Mouse (Mus musculus) neural tube, embryonic 11.5 days (tissue): ENCODE results near the gene Cadm2. TPM values are rescaled to one million over a fixed set of nuclear protein-coding genes. Genes with fewer than 3 reads are reported as not detected.

ENCODE experiments used
- ATAC-seq: fragments of 200-750 bp; cut with Nextera tagmentation; 2 replicates; pipeline ENCODE4 v1.8.0; 2017; ENCODE audit warnings: moderate number of reproducible peaks, mild to moderate bottlenecking, moderate TSS enrichment, moderate library complexity; ENCODE audit not compliant: insufficient read depth, low FRiP score, low TSS enrichment
- DNase-seq: peaks from one replicate; pipeline ENCODE4 v3.0.0-alpha.2; 2015; ENCODE audit warnings: low spot score
- H3K27ac ChIP-seq: fragments of 300-500 bp; sonication (generic); 2 replicates; pipeline ENCODE4 v1.5.1; 2014; ENCODE audit warnings: low read depth, mild to moderate bottlenecking, low read length
- H3K27me3 ChIP-seq: fragments of 300-500 bp; sonication (generic); 2 replicates; pipeline ENCODE4 v1.6.1; 2014; ENCODE audit warnings: mild to moderate bottlenecking, low read length, mixed read lengths; ENCODE audit not compliant: control insufficient read depth, insufficient read depth
- H3K36me3 ChIP-seq: fragments of 300-500 bp; sonication (generic); 2 replicates; pipeline ENCODE4 v1.6.1; 2014; ENCODE audit warnings: mild to moderate bottlenecking, low read length, moderate library complexity, mixed read lengths; ENCODE audit not compliant: control insufficient read depth, insufficient read depth
- H3K4me1 ChIP-seq: fragments of 300-500 bp; sonication (generic); 2 replicates; pipeline ENCODE4 v1.6.1; 2014; ENCODE audit warnings: low read length, mixed read lengths; ENCODE audit not compliant: control insufficient read depth, insufficient read depth
- H3K4me2 ChIP-seq: fragments of 300-500 bp; sonication (generic); 2 replicates; pipeline ENCODE4 v1.6.1; 2014; ENCODE audit warnings: low read depth, mild to moderate bottlenecking, moderate library complexity
- H3K4me3 ChIP-seq: fragments of 300-500 bp; sonication (generic); 2 replicates; pipeline ENCODE4 v1.5.1; 2014; ENCODE audit warnings: low read depth, low read length
- H3K9ac ChIP-seq: fragments of 300-500 bp; sonication (generic); 2 replicates; pipeline ENCODE4 v1.6.1; 2014; ENCODE audit warnings: mild to moderate bottlenecking, low read length
- H3K9me3 ChIP-seq: fragments of 300-500 bp; sonication (generic); 2 replicates; pipeline ENCODE4 v1.6.1; 2016; ENCODE audit warnings: low read length; ENCODE audit not compliant: control insufficient read depth
- WGBS: fragments of 180-500 bp; shearing (Covaris S2); extraction: QIAGEN DNeasy Blood & Tissue Kit; methylation state at CpG from one replicate; pipeline ENCODE4 v1.1.7; 2014; 5-methylcytosine and 5-hydroxymethylcytosine counted together
- polyA plus RNA-seq: library from polyadenylated mRNA; unstranded; fragments of >200 nt; fragmentation: Nextera tagmentation; extraction: Ambion mirVana; gene quantifications from 2 replicates; pipeline ENCODE4 v1.2.1, GENCODE M21; 2014

The Cadm2 gene
- polyA plus RNA-seq, 1 experiment from 2014 or later = 5.2 TPM

DNA sequence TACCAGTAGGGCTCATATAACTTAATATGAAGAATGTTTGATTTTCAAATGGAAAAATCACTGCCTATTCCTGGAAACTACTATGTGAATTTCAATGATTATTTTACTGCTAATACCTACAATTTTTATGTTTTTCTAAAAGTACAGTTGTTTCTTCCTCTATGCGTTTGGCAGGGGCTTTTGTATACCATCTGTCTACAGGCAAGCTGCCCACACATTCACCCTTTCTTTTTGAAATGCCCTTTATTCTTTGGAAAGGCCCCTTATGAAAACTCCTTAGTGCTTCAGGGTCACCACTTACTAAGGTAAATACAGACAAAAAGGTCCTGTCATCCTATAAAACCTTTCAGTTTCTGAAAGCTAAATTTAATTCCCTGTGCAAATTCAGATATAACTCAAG lies 195.3 kb downstream of the Cadm2 start:
- ATAC-seq (no peak), DNase-seq (no peak)
- Histone ChIP-seq H3K27me3 (no peaks in the 10 kb centered on the region), H3K4me3 (no peak overlapping the region), H3K27ac (no peak overlapping the region), H3K9me3 (no peaks in the 10 kb centered on the region), H3K4me1 (no peaks in the 10 kb centered on the region), H3K36me3 (no peaks in the 10 kb centered on the region), H3K4me2 (no peak overlapping the region), H3K9ac (no peak overlapping the region)
- 72% methylated on average over 1 of the region's 1 CpGs for WGBS

GRCm38 (mm10) chr16:67410926-67411325 lies 209.8 kb downstream of the Cadm2 start:
- Histone ChIP-seq H3K4me2 (no peak overlapping the region), H3K27ac (no peak overlapping the region), H3K4me1 (no peaks in the 10 kb centered on the region), H3K9me3 (no peaks in the 10 kb centered on the region), H3K27me3 (no peaks in the 10 kb centered on the region), H3K9ac (no peak overlapping the region), H3K36me3 (no peaks in the 10 kb centered on the region), H3K4me3 (no peak overlapping the region)
- ATAC-seq (no peak), DNase-seq (no peak)
- WGBS = 69% methylated on average over 3 of the region's 3 CpGs

GRCm38 (mm10) chr16:67410482-67410881 lies 210.2 kb downstream of the Cadm2 start:
- 82% methylated on average over 2 of the region's 2 CpGs for WGBS
- Histone ChIP-seq H3K9me3 (no peaks in the 10 kb centered on the region), H3K4me2 (no peak overlapping the region), H3K9ac (no peak overlapping the region), H3K27ac (no peak overlapping the region), H3K27me3 (no peaks in the 10 kb centered on the region), H3K4me3 (no peak overlapping the region), H3K36me3 (no peaks in the 10 kb centered on the region), H3K4me1 (no peaks in the 10 kb centered on the region)
- no peak for ATAC-seq
- no peak for DNase-seq

- DNase-seq (no peak), ATAC-seq (no peak)
- Histone ChIP-seq H3K27ac (no peak overlapping the region), H3K27me3 (no peaks in the 10 kb centered on the region), H3K36me3 (no peaks in the 10 kb centered on the region), H3K9ac (no peak overlapping the region), H3K4me2 (no peak overlapping the region), H3K4me3 (no peak overlapping the region), H3K9me3 (no peaks in the 10 kb centered on the region), H3K4me1 (no peaks in the 10 kb centered on the region)
- 90% methylated on average over 2 of the region's 2 CpGs for WGBS
Observed at GRCm38 (mm10) chr16:67367745-67368144, 253.0 kb downstream of the Cadm2 start.

DNA sequence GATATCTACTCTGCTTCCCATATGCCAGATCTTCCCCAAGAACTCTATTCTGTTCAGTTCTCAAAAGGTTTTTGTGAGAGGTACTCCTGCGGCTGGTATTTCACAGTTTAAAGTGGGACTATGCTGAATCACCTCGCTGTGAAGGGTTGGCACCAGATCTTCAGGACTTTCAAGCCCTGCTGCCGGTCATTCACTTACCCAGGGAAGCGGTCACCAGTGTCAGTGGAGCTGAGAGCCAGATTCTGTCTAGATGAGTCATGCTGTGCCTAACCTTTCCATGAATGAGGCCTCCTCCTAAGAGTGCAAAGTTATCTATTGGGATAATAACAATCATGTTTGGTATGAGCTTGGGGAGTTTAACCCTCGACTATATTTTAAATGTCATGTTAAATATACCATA lies 272.7 kb downstream of the Cadm2 start:
- Histone ChIP-seq H3K27ac (no peak overlapping the region), H3K36me3 (no peaks in the 10 kb centered on the region), H3K4me1 (no peaks in the 10 kb centered on the region; the same call in 1 of the 2 replicates), H3K4me2 (no peak overlapping the region), H3K27me3 (no peaks in the 10 kb centered on the region), H3K4me3 (no peak overlapping the region), H3K9me3 (no peaks in the 10 kb centered on the region), H3K9ac (no peak overlapping the region)
- ATAC-seq (no peak), DNase-seq (no peak)
- WGBS = 87% methylated on average over 5 of the region's 5 CpGs

GRCm38 (mm10) chr16:67347561-67347960 lies 273.1 kb downstream of the Cadm2 start:
- H3K9ac ChIP-seq = no peak overlapping the region
- H3K4me1 ChIP-seq = no peaks in the 10 kb centered on the region; the same call in 1 of the 2 replicates
- no peak overlapping the region for H3K27ac ChIP-seq
- no peak overlapping the region for H3K4me2 ChIP-seq
- no peak overlapping the region for H3K4me3 ChIP-seq
- no peak for ATAC-seq
- no peaks in the 10 kb centered on the region for H3K9me3 ChIP-seq
- H3K36me3 ChIP-seq = no peaks in the 10 kb centered on the region
- DNase-seq = no peak
- no peaks in the 10 kb centered on the region for H3K27me3 ChIP-seq

DNA sequence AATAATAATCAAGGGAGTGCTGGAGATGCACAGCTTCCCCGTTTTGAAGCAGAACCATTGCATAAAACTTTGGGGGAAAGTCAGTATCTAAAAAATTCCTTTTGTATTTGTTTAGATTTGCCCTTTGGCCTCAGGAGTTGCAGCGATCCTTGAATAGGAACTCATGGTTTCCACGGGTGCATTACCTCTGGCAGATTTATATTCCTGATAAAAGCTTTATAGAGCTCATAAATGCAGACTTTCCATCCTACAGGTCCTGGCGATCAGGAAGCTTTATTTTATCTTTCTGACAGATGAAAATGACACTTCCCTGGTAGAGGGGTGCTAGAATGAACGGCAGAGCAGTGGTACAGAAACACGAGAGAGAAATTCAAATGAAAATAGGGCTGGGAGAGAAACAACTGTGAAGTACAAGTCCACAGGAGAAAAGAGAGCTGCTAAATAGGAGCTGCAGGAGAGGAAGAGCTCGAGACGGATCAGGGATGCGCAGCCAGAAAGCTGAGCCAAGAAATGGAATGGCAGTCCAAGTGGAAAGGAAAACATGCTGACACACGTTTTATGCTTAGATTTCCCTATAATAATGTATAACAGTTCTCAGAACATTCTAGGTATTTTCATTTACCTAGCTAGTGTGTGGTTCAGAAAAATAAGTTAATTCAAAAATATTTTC lies 274.0 kb downstream of the Cadm2 start:
- Histone ChIP-seq H3K27me3 (no peaks in the 10 kb centered on the region), H3K9ac (no peak overlapping the region), H3K27ac (no peak overlapping the region), H3K36me3 (no peaks in the 10 kb centered on the region), H3K9me3 (no peaks in the 10 kb centered on the region), H3K4me2 (no peak overlapping the region), H3K4me3 (no peak overlapping the region), H3K4me1 (no peaks in the 10 kb centered on the region; the same call in 1 of the 2 replicates)
- no peak for ATAC-seq
- WGBS = 49% methylated on average over 10 of the region's 10 CpGs
- DNase-seq = no peak

DNA sequence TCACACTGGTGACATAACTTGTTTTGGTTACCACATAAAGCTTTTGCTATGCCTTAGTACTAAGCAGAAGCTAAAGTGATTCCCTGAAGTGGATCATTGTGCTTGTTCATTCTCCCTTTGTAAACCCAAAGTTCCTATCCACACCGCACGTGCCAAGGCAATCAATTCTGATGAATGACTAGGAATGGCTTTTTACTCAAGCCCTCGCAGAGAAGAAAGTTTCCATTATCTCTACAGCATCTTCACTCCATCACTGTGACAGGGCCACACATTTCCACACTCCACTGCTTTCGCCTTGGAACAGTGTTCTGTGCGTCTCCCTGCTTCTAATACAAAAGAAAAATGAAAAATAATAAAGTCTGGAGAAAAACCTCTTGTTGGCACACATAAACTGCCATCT lies 276.5 kb downstream of the Cadm2 start:
- 23% methylated on average over 5 of the region's 5 CpGs for WGBS
- H3K4me3 ChIP-seq = no peak overlapping the region
- H3K4me1 ChIP-seq = no peaks in the 10 kb centered on the region; the same call in 1 of the 2 replicates
- no peak overlapping the region for H3K4me2 ChIP-seq
- no peaks in the 10 kb centered on the region for H3K36me3 ChIP-seq
- DNase-seq (peak; percentile 18), ATAC-seq (peak; percentile 41; the same call in 1 of the 2 replicates)
- no peaks in the 10 kb centered on the region for H3K27me3 ChIP-seq
- H3K27ac ChIP-seq = no peak overlapping the region
- H3K9ac ChIP-seq = no peak overlapping the region
- H3K9me3 ChIP-seq = no peaks in the 10 kb centered on the region

DNA sequence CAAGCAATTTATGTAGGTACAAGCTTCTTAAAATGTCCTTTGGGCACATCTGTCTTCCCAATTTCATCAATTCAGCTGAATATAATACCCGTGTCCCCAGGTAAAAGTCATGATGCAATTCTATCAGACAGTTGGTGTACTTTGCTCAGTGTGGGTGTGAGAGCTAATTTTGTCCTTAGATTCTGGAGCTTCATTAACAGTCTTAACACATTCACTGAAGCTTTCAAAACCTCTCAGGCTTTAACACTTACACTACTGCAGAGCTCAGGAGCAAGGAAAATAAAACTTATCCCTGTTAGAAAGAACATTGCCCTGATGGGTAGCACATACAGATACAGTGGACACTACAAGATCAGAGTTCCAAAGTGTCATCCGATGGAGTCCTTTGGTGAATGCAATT lies 309.7 kb downstream of the Cadm2 start:
- H3K27ac ChIP-seq = no peak overlapping the region
- no peaks in the 10 kb centered on the region for H3K4me1 ChIP-seq
- H3K36me3 ChIP-seq = no peaks in the 10 kb centered on the region
- WGBS = 84% methylated on average over 2 of the region's 2 CpGs
- no peak overlapping the region for H3K9ac ChIP-seq
- ATAC-seq (no peak), DNase-seq (no peak)
- no peak overlapping the region for H3K4me2 ChIP-seq
- H3K27me3 ChIP-seq = no peaks in the 10 kb centered on the region
- no peak overlapping the region for H3K4me3 ChIP-seq
- H3K9me3 ChIP-seq = no peaks in the 10 kb centered on the region
